Mouse (Mus musculus) urinary bladder, postnatal 4 days (tissue): ENCODE measurements at regions not wholly inside any gene's neighbourhood (a gene's known extent, or its start where the extent isn't known, plus 50 kb on each side); places are given as distances from the start of the nearest gene placed in this dataset.

ENCODE experiments used
- DNase-seq, 2 experiments: peaks; one replicate each; pipeline ENCODE4 v3.0.0; 2021 to 2022; ENCODE audit warnings: low spot score in 2 of 2

DNA sequence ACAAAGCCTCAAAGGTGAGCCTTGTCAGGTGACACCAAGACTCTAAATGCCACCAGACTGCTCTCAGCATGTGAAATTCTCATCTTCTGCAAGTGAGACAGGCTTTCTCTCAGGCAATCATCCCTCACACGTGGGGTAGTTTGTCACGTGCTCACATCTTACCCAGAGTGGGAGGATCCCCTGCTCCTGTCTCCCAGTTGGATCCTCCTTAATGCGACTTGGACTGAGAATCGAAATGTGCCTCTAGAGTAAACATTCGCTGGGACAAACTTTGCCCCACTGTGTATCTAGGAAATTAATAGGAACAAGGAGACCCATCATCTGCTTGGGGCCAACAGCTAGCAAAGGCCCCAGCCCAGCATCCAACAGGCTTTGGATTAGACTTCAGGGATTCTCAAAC is 94.5 kb upstream of the Zfp703 start:
- no peak for DNase-seq

DNA sequence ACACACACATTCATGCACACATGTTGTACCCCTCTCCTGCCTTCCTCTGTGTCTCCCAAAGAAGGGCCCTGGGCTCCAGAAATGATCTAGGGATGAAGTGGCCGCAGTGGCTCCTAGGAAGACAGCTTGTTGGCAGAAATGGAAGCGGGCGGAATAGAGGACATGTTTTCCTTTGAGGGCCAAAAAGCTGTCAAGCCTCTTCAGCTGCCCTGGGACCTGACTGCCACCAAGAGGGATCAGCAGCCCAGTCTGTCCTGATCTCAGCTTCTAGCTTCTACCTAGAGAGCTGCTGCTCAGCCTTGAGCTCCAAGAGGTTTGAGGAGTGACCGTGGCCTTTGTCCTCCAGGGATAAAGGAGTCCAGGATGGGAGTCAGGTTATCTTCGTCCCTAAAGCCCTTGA is 93.8 kb upstream of the Zfp703 start:
- no peak for DNase-seq

DNA sequence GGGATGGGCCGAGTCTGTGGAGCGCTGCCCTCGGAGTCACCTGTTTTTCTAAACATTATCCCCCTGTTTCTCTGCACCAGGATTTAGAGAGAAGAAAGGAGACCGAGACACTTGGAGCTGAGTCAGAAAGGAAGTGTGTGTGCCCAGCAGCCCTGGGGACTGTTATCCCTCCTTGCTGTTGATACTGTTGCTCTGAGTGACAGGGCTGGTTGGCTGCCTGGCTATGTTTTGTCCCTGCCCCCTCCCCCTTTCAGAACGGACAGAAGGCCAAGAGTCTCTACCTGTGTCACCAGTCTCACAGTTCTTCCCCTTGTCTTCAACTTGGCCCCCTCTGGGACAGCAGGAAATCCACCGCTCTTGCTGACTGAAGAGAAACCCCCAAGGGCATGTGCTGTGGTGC is 93.4 kb upstream of the Zfp703 start:
- no peak for DNase-seq

DNA sequence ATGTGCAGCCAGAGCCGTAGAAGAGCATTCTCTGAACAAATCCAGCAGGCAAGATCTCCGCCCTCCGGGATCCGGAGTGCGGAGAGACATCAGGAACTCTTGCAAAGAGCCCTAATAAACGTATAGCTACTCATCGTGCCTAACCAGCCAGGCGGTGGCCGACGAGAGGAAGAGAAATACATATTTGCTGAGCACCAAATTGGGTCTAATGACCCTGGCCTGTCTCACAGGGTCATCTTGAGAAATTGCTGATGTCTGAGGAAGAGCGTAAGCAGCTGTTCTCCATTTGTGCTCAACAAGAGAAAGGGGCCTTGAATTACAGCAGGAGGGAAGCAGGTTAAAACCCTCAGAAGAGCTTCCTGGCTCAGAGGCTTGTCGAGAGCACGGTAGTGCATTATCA is 92.8 kb upstream of the Zfp703 start:
- no peak for DNase-seq

DNA sequence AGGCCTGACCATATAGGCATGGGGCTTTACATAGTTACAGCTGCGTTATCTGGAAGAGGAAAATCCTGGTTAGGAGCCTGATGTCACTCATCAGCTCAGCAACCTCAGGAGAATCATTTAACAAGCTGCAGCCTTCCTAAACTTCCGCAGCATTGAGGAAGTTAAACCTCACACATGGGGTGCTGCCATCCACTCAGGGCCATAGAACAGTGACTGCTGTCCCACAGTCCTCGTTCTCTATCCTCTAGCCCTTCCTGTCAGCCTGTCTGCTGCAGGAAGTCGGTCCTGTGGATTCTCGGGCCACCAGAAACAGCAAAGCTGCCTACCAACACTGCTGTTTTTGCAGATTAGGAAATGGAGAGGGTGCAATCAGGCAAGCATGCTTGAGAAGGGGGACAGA is 91.8 kb upstream of the Zfp703 start:
- no peak for DNase-seq

DNA sequence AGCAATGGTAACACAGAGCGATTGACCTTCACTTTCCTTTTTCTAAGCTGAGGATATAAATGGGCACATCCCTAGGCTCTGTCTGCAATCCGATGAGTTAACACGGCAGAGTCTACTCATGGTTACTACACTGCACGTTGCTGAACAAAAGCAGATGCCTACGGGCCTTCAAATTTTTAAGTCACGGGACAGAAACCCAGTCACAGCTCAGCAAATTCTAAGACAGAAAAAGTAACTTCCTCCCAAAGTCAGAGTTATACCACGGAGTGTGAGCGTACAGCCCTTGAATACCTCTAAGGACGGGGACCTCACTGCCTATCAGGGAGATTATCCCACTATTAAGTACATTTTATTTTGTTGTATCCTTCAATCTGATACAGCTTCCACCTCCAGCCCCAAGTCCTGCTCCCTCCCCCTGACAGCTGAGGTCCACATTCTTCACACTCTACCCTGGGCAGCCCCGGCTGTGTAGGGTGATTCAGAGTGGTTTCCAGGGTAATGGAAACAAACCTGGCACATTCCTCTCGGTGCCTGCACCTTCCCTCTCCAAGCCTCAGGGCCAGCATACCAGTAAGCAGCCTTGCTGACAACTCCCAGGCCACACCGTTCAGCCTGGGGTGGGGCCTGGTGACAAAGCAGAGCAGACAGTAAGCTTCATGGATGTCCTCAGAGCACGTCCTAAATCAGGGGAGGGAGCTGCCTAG is 90.2 kb upstream of the Zfp703 start:
- DNase-seq, result no peak

DNA sequence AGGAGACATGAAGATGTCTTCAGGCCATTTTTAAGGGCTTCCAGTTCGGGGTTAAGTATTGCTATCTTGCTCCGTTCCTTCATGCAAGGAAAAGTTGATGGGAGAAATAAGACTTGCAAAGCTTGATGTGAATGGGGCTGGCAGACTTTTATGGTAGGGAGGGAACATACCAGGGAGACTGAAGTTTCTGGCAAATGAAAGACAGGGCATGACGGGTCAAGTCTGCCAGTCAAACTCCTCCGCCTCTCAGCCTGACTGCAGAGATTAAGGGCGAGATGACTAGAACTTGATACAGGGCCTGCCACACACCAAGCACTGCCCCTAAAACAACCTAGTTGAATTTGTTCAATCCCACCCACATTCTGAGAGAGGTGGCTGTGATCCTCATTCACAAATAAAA is 89.6 kb upstream of the Zfp703 start:
- DNase-seq, result no peak

DNA sequence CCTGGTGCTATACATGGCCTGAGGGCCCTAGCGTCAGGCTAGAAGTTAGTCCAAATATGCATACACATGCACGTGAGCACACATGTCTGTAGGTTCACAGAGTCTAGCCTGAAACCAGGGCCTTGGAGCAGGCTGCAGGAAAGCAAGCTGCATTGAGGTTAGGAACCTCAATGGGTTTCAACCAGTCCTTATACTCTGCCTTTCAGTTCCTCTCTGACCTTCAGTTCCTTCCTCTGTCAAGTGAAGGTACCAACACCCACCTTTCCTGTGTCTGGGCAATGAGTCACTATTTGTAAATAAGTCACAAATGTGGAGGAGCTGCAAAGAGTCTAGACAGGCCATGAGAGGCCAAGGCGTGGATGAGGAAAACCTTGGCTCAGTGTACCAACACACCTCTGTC is 89.1 kb upstream of the Zfp703 start:
- DNase-seq, result no peak

DNA sequence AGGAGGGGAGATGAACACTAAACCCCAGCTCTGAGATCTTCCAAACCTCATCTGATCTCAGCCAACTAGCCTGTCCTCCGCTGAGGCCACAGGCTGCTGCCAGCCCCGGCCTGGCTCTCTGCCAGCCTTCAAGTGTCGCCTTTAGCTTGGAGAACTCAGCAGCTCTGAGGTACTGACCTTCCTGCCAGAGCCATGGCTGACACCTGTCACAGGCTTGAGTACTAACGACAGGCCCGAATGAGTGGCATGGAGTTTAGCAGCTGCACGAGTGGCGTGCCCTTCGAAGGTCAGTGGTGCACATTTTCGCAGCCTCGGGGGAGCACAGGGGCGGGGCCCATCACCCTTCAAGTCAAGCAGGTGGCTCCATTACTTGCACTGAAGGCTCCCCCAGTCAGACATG is 85.2 kb upstream of the Zfp703 start:
- DNase-seq, result no peak

DNA sequence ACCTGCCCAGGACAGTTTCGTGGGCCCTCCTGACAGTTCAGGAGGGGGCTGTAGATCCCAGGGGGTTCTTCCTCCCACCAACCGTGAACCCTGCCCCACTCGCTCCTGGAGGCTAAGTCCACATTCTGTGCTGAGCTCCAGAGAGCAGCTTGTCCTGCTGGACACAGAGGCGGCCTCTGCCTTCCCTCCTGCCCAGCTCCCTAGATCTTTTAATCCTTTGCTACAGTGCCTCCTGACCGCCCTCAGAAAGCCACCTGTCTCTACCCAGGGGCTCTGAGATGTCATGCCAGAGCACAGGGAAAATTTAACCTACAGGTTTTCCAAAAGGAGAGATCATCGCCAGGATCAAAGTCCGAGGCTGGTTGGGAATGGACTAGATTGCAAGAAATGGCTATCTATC is 84.7 kb upstream of the Zfp703 start:
- no peak for DNase-seq

DNA sequence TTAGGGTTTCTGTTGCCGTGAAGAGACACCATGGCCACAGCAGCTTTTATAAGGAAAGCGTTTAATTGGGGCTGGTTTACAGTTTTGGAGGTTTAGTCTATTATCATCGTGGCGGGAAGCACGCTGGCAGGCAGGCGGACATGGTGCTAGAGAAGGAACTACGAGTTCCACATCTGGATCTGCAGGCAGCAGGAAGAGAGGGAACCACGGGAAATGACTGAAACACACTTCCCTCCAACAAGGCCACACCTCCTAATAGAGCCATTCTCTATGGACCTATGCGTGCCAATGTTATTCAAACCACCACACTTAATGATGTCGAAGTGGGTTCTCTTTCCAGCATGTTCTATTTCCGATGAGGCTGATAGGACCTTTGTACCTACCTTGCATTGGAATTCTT is 81.3 kb upstream of the Zfp703 start:
- no peak for DNase-seq

DNA sequence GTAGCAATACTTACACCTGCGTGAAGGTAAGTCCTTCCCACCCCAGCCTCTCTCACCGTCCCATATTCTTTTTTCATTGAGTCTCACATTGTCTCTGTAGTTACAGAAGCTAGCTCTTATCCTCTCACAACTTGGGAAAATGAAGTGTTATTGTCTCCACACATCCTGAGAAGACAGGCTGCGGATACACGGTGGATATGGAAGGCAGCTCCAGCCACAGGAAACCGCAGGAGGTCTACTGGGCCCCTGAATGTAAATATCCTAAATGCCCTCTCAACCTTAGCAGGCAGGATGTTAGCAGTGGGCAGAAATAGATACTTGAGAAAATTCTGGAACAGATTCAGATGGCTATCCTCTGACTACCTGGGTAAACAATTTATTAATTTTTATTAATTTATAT is 73.8 kb upstream of the Zfp703 start:
- DNase-seq, result no peak

DNA sequence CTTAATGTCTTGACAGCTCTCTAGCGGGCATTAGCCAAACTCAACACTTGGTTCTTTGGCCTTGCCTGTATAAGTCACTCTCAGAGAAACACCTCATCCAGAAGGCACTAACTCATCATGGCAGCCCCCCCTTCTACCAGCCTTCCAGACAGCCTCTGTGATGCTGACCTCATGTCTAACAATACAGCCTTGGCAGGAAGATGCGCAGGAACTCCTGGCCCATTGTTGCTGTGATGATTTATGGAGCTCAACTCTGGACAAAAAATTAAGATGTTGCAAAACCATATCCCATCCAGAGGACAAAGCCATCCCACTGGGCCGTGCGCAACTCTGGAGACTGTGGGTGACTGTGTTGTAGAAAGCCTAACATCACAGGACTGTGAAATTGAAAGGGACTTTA is 70.9 kb upstream of the Zfp703 start:
- no peak for DNase-seq

DNA sequence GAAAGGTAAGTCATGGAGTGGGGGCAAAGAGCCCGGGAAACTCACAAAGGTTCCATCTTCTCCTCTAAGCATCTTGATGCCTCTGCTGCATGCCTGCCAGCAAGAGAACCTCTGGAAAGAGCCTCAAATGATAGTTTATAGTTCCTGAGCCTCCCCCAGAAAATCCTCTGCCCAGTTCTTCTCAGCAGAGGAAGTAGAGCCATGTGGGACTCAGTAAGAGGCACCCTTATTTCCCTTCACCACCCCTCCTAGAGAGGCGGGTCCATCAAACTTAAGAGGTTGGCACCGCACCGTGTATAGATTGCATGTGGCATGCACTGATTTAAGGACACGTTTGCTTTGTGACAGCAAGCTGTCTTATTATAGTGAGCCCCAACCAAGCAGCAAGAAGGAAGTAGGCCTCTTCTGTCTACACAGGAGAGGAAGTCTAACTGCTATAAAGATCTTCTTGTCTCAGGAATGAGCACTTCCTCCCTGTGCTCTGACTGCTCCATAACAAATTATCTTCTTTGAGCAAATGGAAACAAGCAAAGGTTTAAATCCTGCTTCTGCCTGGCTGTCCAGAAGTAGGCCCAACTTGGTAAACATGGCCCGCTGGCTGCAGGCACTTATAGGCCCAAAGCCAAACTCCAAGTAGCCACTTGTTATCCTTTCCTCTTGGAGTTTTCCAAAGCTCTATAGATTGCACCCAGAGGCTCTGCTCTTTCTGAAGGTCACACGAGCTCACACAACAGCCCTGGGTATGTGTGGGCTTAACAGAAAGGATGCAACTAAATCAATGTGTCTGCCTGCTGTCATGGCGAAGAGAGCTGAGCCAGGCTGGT is 69.6 kb upstream of the Zfp703 start:
- no peak for DNase-seq

DNA sequence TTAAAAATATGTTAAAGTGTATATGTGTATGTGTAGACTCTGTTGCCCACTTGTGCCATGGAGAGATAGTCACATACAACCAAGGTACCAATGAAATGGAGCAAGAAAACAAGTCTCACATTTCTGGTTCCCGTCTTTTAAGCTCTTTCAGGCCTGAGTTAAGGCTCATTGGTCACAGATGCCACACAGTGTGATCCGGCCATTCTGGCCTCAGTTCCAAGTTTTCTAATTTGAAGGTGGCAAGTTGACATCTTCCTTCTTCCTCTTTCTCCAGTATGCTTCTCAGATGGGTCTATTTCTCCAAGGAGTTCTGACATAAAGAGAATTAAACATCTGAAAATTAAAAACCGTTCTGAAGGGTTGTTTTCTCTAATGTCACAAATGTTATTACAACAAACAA is 66.9 kb upstream of the Zfp703 start:
- DNase-seq, result no peak

DNA sequence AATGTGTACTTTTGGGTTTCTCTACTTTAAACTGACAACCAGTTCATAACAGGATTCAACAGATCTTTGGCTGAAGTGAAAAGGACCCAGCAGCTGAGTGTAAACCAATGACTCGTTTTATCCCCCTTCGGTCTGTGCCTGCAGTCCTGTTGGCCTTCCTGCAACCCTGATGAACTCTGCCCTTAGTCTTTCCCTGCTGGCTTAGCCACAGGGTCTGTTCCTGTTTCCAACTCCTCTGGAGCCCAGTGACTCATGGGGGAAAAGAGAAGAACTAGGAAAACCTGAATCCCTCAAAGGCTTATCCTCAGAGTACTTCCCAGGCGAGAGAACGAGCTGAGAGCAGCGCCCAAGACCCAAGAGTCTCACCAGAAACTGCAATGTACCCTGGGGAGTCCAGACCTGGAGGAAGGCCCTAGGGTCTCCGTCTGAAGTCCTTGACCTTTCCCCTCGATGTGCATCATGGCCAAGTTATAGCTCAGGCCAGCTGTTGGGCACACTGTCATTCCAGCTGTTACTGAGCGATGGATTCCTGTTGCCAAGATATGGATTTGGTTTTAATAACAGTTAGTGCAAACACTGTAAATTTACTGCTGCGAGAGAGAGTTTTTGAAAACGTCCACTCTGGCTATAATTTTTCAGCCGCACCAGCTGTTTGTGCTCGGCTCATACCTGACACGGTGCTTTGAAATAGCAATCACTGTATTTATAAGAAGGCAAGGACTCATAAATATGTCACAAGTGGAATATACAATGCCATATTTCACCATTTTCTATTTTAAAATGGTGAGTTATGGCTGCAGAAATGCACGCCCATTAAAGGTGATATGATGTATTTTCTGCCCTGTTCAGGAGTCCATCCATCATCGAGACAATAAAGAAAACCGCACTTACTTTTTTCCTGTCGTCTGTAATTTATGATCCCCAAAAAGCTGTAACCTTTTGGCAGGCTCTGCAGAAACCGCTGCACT is 63.3 kb upstream of the Zfp703 start:
- DNase-seq, result no peak

DNA sequence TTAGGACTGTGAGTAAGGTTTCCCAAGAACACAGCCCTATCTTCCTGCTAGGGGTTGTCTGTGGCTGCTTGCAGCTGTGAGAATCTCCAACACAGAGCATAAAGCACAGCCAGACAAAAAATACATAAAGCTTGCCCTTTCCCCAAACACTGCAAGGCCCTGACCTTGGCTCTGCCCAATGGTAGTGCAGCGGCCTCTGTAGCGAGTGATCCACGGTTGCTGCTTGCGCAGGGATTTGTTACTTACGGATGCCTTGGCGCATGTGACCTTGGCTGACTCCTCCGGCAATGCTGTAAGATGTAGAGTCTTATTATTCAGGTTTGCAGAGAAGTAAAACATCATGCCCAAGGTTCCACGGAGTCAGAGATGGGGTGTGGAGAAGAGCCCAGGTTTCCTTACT is 61.4 kb upstream of the Zfp703 start:
- DNase-seq, result no peak

DNA sequence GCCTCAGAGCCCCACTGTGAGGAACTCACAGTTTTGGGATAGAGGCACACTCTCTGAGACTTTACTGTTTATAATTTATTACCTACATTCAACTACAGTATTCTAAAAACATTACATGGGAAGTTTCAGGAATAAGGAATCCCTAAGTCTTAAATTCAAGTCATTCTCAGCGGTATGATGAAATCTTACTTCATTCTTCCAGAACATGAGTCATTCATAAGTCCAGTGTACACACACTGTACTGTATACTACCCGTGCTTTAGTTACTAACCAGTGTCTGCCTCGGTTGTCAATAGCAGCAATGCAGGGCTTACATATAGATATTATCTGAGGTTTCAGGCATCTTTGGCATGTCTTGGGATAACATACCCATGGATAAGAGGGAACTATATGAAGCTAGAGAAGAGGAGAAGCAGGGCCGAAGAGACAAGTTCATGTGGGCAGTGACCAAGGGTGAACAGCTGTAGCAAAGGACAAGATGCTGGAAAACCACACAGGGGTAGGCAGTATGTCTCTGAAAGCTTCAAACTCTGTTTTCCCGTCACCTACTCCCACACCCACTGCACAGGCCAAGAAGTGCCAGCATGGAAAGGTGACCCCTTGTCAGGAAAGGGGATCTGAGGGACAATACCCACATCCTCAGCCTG is 55.5 kb upstream of the Zfp703 start:
- no peak for DNase-seq

DNA sequence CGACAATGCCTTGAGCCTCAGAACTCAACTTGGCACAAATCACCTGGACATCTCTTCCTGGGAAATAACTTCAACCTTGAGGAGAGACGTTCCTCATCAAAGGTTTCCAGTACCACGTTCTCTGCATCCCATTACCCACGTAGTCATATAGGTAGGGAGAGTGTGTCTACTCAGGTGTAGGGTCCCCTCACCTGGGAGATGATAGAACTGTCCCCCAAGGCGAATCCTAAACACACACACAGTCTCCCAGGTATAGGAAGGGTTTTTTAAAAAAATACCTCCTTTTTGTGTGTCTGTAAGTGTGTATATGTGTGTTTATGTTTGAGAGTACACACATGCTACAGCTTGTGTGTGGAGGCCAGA is 55.0 kb upstream of the Zfp703 start:
- DNase-seq, result no peak

DNA sequence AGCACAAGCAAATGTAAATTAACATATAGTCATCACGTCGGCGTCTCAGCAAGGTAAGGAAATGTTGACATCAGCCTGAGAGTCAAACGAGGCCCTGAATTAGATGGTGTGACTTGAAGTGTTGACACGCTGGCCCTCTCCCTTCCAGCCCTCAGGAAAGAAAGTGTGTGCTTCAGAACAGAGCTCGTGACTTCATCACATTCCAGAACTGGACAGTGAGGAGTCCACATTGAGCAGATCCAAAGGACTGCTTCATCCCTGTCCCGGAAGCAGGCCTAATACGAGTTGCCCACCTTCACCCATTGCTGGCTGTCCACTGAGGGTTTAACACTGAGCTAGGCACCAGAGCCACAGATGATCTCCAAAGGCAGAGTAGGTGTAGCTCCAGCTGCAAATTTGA is 54.0 kb upstream of the Zfp703 start:
- DNase-seq, result no peak
